Comparison of ENCODE assay signal across 8 mouse cellular contexts in the genomic region with DNA sequence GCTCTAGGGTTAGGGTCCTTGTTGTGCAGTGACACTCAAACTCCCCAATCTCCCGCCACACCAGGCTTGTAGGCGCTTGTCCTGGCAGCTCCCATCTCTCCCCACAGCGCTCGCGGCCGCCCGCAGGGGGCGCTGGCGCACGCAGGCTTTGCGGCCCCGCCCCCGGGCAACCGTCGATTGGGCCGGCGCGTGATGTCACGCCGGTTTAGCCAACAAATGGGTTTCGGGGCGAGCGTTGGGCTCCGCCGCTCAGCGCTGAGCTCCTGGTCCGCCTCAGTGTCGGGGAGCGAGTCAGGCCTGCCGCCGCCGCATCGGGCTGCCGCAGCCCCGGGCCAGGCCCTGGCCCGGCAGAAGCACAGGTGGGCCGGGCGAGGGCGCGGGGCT. TPM values are rescaled to one million over a fixed set of nuclear protein-coding genes. Genes with fewer than 3 reads are reported as not detected.
DNase-seq lines count a peak whose midpoint lies in the region; ATAC-seq and TF ChIP-seq lines count a peak whose summit lies in the region.

No protein-coding gene starts in this region.

- H3K27me3 ChIP-seq in lung, embryonic 14.5 days (ENCODE audit: insufficient read depth, low read length), result no peaks in the 10 kb centered on the region

- TF ChIP-seq CTCF in lung, embryonic 14.5 days (IDR thresholded peaks at IDR 0.05; ENCODE audit: low read depth), result peak; percentile 77
- peak; percentile 93 for TF ChIP-seq CTCF in olfactory bulb, adult 2 months (IDR thresholded peaks at IDR 0.05; ENCODE audit: insufficient read depth, low read depth, low read length)

- peak overlapping the region; percentile 60 for H3K4me2 ChIP-seq in lung, embryonic 14.5 days

- peak; percentile 75 to 87 for ATAC-seq in hematopoietic stem cell, adult 5-6 weeks (replicated peaks in 1 of 2; ENCODE audit: insufficient read depth in 1 of 2, low FRiP score in 2 of 2, low TSS enrichment in 1 of 2, low read depth in 1 of 2, poor library complexity in 2 of 2, severe bottlenecking in 2 of 2)
- peak; percentile 97 for ATAC-seq in lung, embryonic 14.5 days (ENCODE audit: insufficient read depth)

- WGBS in lung, embryonic 14.5 days, result under 1% methylated on average over 40 of the region's 40 CpGs
- WGBS in olfactory bulb, adult 2 months, result under 1% methylated on average over 38 of the region's 40 CpGs

- no peaks in the 10 kb centered on the region for H3K9me3 ChIP-seq in lung, embryonic 14.5 days (ENCODE audit: low read depth, low read length)

- H3K4me3 ChIP-seq in lung, embryonic 14.5 days (ENCODE audit: low read depth, low read length), result peak overlapping the region; percentile 74
- peak overlapping the region; percentile 98 for H3K4me3 ChIP-seq in olfactory bulb, adult 2 months (ENCODE audit: insufficient read depth, low read depth, low read length)

- H3K27ac ChIP-seq in lung, embryonic 14.5 days (ENCODE audit: low read depth), result peak overlapping the region; percentile 82
- peak overlapping the region; percentile 67 for H3K27ac ChIP-seq in olfactory bulb, adult 2 months (ENCODE audit: insufficient read depth, low read depth, low read length)

- peak; percentile 84 for TF ChIP-seq POLR2A in olfactory bulb, adult 2 months (IDR thresholded peaks at IDR 0.05; ENCODE audit: insufficient read depth, low read depth, low read length)

- H3K4me1 ChIP-seq in lung, embryonic 14.5 days (ENCODE audit: insufficient read depth), result 0 out of 2 replicates have a peak, but pooled peaks cover 4% of the 10 kb centered on the region
- H3K4me1 ChIP-seq in olfactory bulb, adult 2 months (ENCODE audit: control insufficient read depth, insufficient read depth, low read length), result peaks cover 17% of the 10 kb centered on the region

- peak; percentile 95 for DNase-seq in MN1 (ENCODE audit: low spot score)
- DNase-seq in cerebellum, adult 8-10 months, result peak; percentile 97
- peak; percentile 94 for DNase-seq in forelimb bud, embryonic 11.5 days (ENCODE audit: low read depth, low spot score)
- peak; percentile 91 to 96 for DNase-seq in layer of hippocampus, adult 8-10 months (ENCODE audit: low spot score in 2 of 2)
- peak; percentile 97 for DNase-seq in lung, embryonic 14.5 days
- peak; percentile 88 for DNase-seq in thymus, adult 18-20 months

- peak overlapping the region; percentile 87 for H3K9ac ChIP-seq in lung, embryonic 14.5 days

- H3K36me3 ChIP-seq in lung, embryonic 14.5 days (ENCODE audit: insufficient read depth), result no peaks in the 10 kb centered on the region

RNA-seq across cellular contexts. Expression of a gene that starts 22.1 kb away (rescaled TPM):
- 21.3 and 28.6 TPM in 2 replicates for total RNA-seq in hematopoietic stem cell, adult 5-6 weeks (2017)
- 10 to 100 TPM; 79.4 to 98.3 (median 87.4) TPM for total RNA-seq in layer of hippocampus, adult 8-10 months (2022)
- 19.5 and 23.5 TPM in 2 replicates for polyA plus RNA-seq in lung, embryonic 14.5 days (2014; fragmentation: Nextera tagmentation; extraction: Ambion mirVana)
- polyA plus RNA-seq in olfactory bulb, adult 2 months (2012; ENCODE audit: insufficient read depth, insufficient read length, low replicate concordance, missing spikeins), result not detected in 2 replicates

RNA-seq across cellular contexts. Expression of a gene that starts 54.1 kb away (rescaled TPM):
- 41.5 and 60.2 TPM in 2 replicates for total RNA-seq in hematopoietic stem cell, adult 5-6 weeks (2017)
- 1 to 10 TPM in 1 of 4 experiments, under 1 TPM in 2, not detected in 1; 0.52 to 1.4 (median 0.70) TPM for total RNA-seq in layer of hippocampus, adult 8-10 months (2022)
- polyA plus RNA-seq in lung, embryonic 14.5 days (2014; fragmentation: Nextera tagmentation; extraction: Ambion mirVana), result 56.0 and 58.6 TPM in 2 replicates
- polyA plus RNA-seq in olfactory bulb, adult 2 months (2012; ENCODE audit: insufficient read depth, insufficient read length, low replicate concordance, missing spikeins), result not detected in 2 replicates

Comparison
In these comparisons a context has a peak if more than half of its experiments do, and no peak if none do; other contexts are left out.
1. Peak in every context shown above with its lines: DNase-seq, ATAC-seq, H3K4me3 ChIP-seq and H3K27ac ChIP-seq.
2. RNA of a gene that starts 54.1 kb away (total RNA-seq): 41.5 to 60.2 TPM in hematopoietic stem cell, adult 5-6 weeks; 0.52 to 1.4 TPM in layer of hippocampus, adult 8-10 months; every median in the first group is over 10 times any median in the second.